In genomic region chr5:43530186-43530585, GRCm38 (mm10) we compare ENCODE assay signal across 33 mouse cellular contexts. TPM values are rescaled to one million over a fixed set of nuclear protein-coding genes. Genes with fewer than 3 reads are reported as not detected.
DNase-seq lines count a peak whose midpoint lies in the region; ATAC-seq and TF ChIP-seq lines count a peak whose summit lies in the region.
"Had no signal": no experiment of that assay in that cellular context is flagged by ENCODE, and none has a peak within 500 bp of the region (broad histone marks: within the 10 kb centered on the region; RNA-seq: fewer than 3 reads in every experiment).

No protein-coding gene starts in this region.

- no peak overlapping the region for H3K4me2 ChIP-seq in hindbrain, embryonic 14.5 days (replicated peaks)
- no peak overlapping the region for H3K4me2 ChIP-seq in hindbrain, embryonic 11.5 days (replicated peaks; ENCODE audit: low read depth, low read length)
- no peak overlapping the region for H3K4me2 ChIP-seq in limb, embryonic 12.5 days
- H3K4me2 ChIP-seq in neural tube, embryonic 15.5 days = no peak overlapping the region
- H3K4me2 ChIP-seq: heart, embryonic 12.5 days; intestine, embryonic 15.5 days; liver, embryonic 11.5 days; lung, embryonic 15.5 days; midbrain, embryonic 11.5 days had no signal

- H3K9ac ChIP-seq in hindbrain, embryonic 14.5 days = no peak overlapping the region
- no peak overlapping the region for H3K9ac ChIP-seq in hindbrain, embryonic 11.5 days (ENCODE audit: low read depth, low read length)
- H3K9ac ChIP-seq in limb, embryonic 12.5 days (replicated peaks) = no peak overlapping the region
- H3K9ac ChIP-seq in neural tube, embryonic 15.5 days (replicated peaks) = no peak overlapping the region
- H3K9ac ChIP-seq: heart, embryonic 12.5 days; intestine, embryonic 15.5 days; lung, embryonic 15.5 days had no signal

- no peak for TF ChIP-seq POLR2A in brain, embryonic 14.5 days (IDR thresholded peaks at IDR 0.05; ENCODE audit: borderline replicate concordance, extremely low read depth, insufficient read depth, insufficient read length, poor library complexity, severe bottlenecking)

- no peak overlapping the region for H3K27ac ChIP-seq in hindbrain, embryonic 14.5 days
- no peak overlapping the region for H3K27ac ChIP-seq in hindbrain, embryonic 11.5 days (ENCODE audit: low read depth, low read length)
- peak overlapping the region; percentile 42; the same call in 1 of the 2 replicates for H3K27ac ChIP-seq in limb, embryonic 12.5 days
- H3K27ac ChIP-seq in limb, embryonic 10.5 days = no peak overlapping the region
- H3K27ac ChIP-seq in neural tube, embryonic 15.5 days (replicated peaks) = no peak overlapping the region
- H3K27ac ChIP-seq: gastrocnemius, adult 2 months; heart, adult 2 months; intestine, embryonic 15.5 days; lung, embryonic 15.5 days; stomach, postnatal 0 days had no signal

- WGBS in hindbrain, embryonic 14.5 days = 79% methylated on average over 3 of the region's 3 CpGs
- WGBS in hindbrain, embryonic 11.5 days = 92% methylated on average over 3 of the region's 3 CpGs
- WGBS in limb, embryonic 12.5 days = 47% methylated on average over 3 of the region's 3 CpGs
- 58% methylated on average over 3 of the region's 3 CpGs for WGBS in limb, embryonic 10.5 days
- WGBS in neural tube, embryonic 15.5 days = 70% methylated on average over 3 of the region's 3 CpGs

- H3K27me3 ChIP-seq in hindbrain, embryonic 14.5 days (ENCODE audit: control insufficient read depth, insufficient read depth, low read length) = no peaks in the 10 kb centered on the region
- H3K27me3 ChIP-seq in hindbrain, embryonic 11.5 days (ENCODE audit: control insufficient read depth, insufficient read depth, low read length) = no peaks in the 10 kb centered on the region
- no peaks in the 10 kb centered on the region for H3K27me3 ChIP-seq in limb, embryonic 12.5 days
- no peaks in the 10 kb centered on the region for H3K27me3 ChIP-seq in limb, embryonic 10.5 days (ENCODE audit: low read depth, poor library complexity, severe bottlenecking)
- H3K27me3 ChIP-seq in neural tube, embryonic 15.5 days (replicated peaks) = no peaks in the 10 kb centered on the region
- H3K27me3 ChIP-seq: heart, embryonic 12.5 days; intestine, embryonic 15.5 days; lung, embryonic 15.5 days had no signal

- ATAC-seq in hindbrain, embryonic 14.5 days (ENCODE audit: low FRiP score) = peak; percentile 42; the same call in 1 of the 2 replicates
- no peak for ATAC-seq in hindbrain, embryonic 11.5 days (ENCODE audit: low FRiP score)
- ATAC-seq in limb, embryonic 12.5 days (ENCODE audit: insufficient number of reproducible peaks, insufficient read depth, low FRiP score, low TSS enrichment, low read depth) = no peak
- peak; percentile 70 for ATAC-seq in neural tube, embryonic 15.5 days (ENCODE audit: low FRiP score)
- ATAC-seq: activated CD4-positive, CD25-positive, alpha-beta regulatory T cell, adult 4 months; forebrain, embryonic 16.5 days; intestine, embryonic 15.5 days; midbrain, embryonic 16.5 days had no signal

- no peaks in the 10 kb centered on the region for H3K36me3 ChIP-seq in hindbrain, embryonic 14.5 days (replicated peaks; ENCODE audit: control insufficient read depth, insufficient read depth)
- H3K36me3 ChIP-seq in hindbrain, embryonic 11.5 days (ENCODE audit: control insufficient read depth, insufficient read depth, low read length) = no peaks in the 10 kb centered on the region
- no peaks in the 10 kb centered on the region for H3K36me3 ChIP-seq in limb, embryonic 12.5 days
- H3K36me3 ChIP-seq in limb, embryonic 10.5 days = no peaks in the 10 kb centered on the region
- H3K36me3 ChIP-seq in neural tube, embryonic 15.5 days = no peaks in the 10 kb centered on the region
- H3K36me3 ChIP-seq: heart, embryonic 12.5 days; intestine, embryonic 15.5 days; lung, embryonic 15.5 days had no signal

- TF ChIP-seq CTCF in brain, embryonic 14.5 days (IDR thresholded peaks at IDR 0.05; ENCODE audit: borderline replicate concordance, extremely low read depth, insufficient read depth, insufficient read length) = no peak

- no peaks in the 10 kb centered on the region for H3K9me3 ChIP-seq in hindbrain, embryonic 14.5 days (ENCODE audit: control insufficient read depth, low read length)
- H3K9me3 ChIP-seq in hindbrain, embryonic 11.5 days (ENCODE audit: control insufficient read depth, low read length) = no peaks in the 10 kb centered on the region
- no peaks in the 10 kb centered on the region for H3K9me3 ChIP-seq in limb, embryonic 12.5 days
- H3K9me3 ChIP-seq in limb, embryonic 10.5 days (replicated peaks) = no peaks in the 10 kb centered on the region
- no peaks in the 10 kb centered on the region for H3K9me3 ChIP-seq in neural tube, embryonic 15.5 days (replicated peaks)
- H3K9me3 ChIP-seq: heart, embryonic 12.5 days; intestine, embryonic 15.5 days; lung, embryonic 15.5 days had no signal

- no peaks in the 10 kb centered on the region for H3K4me1 ChIP-seq in hindbrain, embryonic 14.5 days (replicated peaks; ENCODE audit: control insufficient read depth, insufficient read depth, low read length)
- no peaks in the 10 kb centered on the region for H3K4me1 ChIP-seq in hindbrain, embryonic 11.5 days (replicated peaks; ENCODE audit: control insufficient read depth, insufficient read depth, low read length)
- H3K4me1 ChIP-seq in limb, embryonic 12.5 days (replicated peaks) = peaks cover 27% of the 10 kb centered on the region
- peaks cover 8% of the 10 kb centered on the region for H3K4me1 ChIP-seq in limb, embryonic 10.5 days
- H3K4me1 ChIP-seq in neural tube, embryonic 15.5 days = peaks cover 16% of the 10 kb centered on the region
- H3K4me1 ChIP-seq: intestine, embryonic 15.5 days had no signal

- no peak overlapping the region for H3K4me3 ChIP-seq in hindbrain, embryonic 14.5 days (replicated peaks; ENCODE audit: low read length)
- H3K4me3 ChIP-seq in hindbrain, embryonic 11.5 days (ENCODE audit: low read depth, low read length) = no peak overlapping the region
- no peak overlapping the region for H3K4me3 ChIP-seq in limb, embryonic 12.5 days (replicated peaks)
- no peak overlapping the region for H3K4me3 ChIP-seq in limb, embryonic 10.5 days
- no peak overlapping the region for H3K4me3 ChIP-seq in neural tube, embryonic 15.5 days (replicated peaks)
- H3K4me3 ChIP-seq: gastrocnemius, adult 2 months; heart, adult 2 months; heart, embryonic 12.5 days; intestine, embryonic 15.5 days; lung, embryonic 15.5 days; myocyte had no signal

- no peak for DNase-seq in hindbrain, embryonic 14.5 days (ENCODE audit: low spot score)
- DNase-seq in hindbrain, embryonic 11.5 days (ENCODE audit: low spot score) = no peak
- DNase-seq in limb, embryonic 10.5 days (ENCODE audit: low spot score) = no peak
- DNase-seq in brain, embryonic 14.5 days (ENCODE audit: low read depth) = peak; percentile 32
- DNase-seq in adrenal gland, postnatal 14 days = no peak
- DNase-seq: adrenal gland, adult 2 months; B cell, adult 2 months; cerebellum, adult 11 months; cerebellum, adult 9-11 months; gastrocnemius, adult 2 months; gastrocnemius, postnatal 36 days; heart, adult 2 months; kidney, adult 2 months; kidney, postnatal 4 days; right cerebral cortex, postnatal 25 days; spleen, adult 18-20 months; thymus, adult 18-20 months; thymus, postnatal 25 days had no signal

RNA-seq across cellular contexts. Expression of gene C1qtnf7, which starts 14.8 kb away (rescaled TPM):
- 1.1 and 1.7 TPM in 2 replicates for polyA plus RNA-seq in hindbrain, embryonic 14.5 days (2014; fragmentation: Nextera tagmentation; extraction: Ambion mirVana)
- 1.1 and 1.3 TPM in 2 replicates for polyA plus RNA-seq in hindbrain, embryonic 11.5 days (2014; fragmentation: Nextera tagmentation; extraction: Ambion mirVana)
- 9.3 and 10.6 TPM in 2 replicates for polyA plus RNA-seq in limb, embryonic 12.5 days (2016; fragmentation: Nextera tagmentation; extraction: Ambion mirVana)
- polyA plus RNA-seq in limb, embryonic 10.5 days (2016; fragmentation: Nextera tagmentation; extraction: Ambion mirVana) = 1.3 and 1.6 TPM in 2 replicates
- 1.0 and 1.1 TPM in 2 replicates for polyA plus RNA-seq in brain, embryonic 14.5 days (2012; rRNA removed)
- 1.7 and 2.2 TPM in 2 replicates for polyA plus RNA-seq in neural tube, embryonic 15.5 days (2015; fragmentation: Nextera tagmentation; extraction: Ambion mirVana)
- 5.9 and 7.2 TPM in 2 replicates for total RNA-seq in adrenal gland, postnatal 14 days (2021)
- total RNA-seq: hematopoietic stem cell, adult 5-6 weeks; megakaryocyte progenitor cell, adult 5-6 weeks; neutrophil, adult 5-6 weeks had no signal
- polyA plus RNA-seq: activated CD4-positive, CD25-positive, alpha-beta regulatory T cell, adult 4 months; myocyte had no signal

Comparison
In these comparisons a context has a peak if more than half of its experiments do, and no peak if none do; other contexts are left out.
1. ATAC-seq: peak in hindbrain, embryonic 14.5 days (single experiment) and neural tube, embryonic 15.5 days (single experiment); none in hindbrain, embryonic 11.5 days (single experiment) and limb, embryonic 12.5 days (single experiment).